Mouse (Mus musculus) lung, postnatal 36 days (tissue): ENCODE data around the gene H2-D1.
A peak's percentile ranks its signal among the peaks of the same experiment; 100 is the strongest.
"Not testable (repeated sequence)": the region's sequence is repeated elsewhere in the genome, so short reads cannot be mapped to it uniquely, and the experiment has no call there.

Experiments
- DNase-seq: peaks from one replicate; pipeline ENCODE4 v3.0.0; 2022; ENCODE audit warnings: mixed read lengths

The H2-D1 gene

DNA sequence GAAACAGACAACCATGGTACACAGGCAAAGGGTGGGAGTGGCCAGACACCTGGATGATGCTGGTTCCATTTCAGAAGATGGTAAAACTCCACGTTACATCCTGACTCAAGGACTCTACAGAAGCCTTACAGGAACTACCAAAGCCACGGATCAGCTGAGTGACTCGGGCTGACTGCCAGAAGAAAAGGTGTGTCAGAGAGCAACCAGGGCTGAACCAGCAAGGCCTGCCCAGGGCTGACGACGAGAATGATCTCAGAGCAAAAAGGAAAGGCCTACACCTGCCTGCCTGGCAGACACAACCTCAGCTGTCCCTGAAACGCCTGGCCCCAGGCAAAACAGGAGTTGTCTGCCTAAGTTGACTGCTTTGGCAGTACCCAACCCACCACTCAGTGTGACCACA lies 41.9 kb downstream of the H2-D1 start:
- peak; percentile 41 for DNase-seq

DNA sequence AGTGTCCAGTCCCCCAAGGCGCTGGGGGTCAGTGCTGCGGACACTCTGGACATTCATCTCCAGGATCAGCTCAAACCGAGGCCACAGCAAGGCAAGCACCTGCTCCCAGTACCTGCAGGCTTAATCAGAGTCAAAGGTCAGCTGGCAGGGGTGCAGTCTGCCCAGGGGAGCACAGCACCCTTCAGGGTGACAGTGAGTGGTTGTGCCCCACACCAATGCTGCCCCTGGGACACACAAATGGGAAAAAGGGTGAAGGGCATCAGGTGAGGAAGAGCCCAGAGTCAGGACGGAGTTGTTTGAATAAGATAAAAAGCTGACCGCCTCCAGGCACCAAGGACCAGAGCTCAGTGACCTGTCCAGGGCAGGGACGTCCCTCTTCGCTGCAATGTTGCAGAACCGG lies 42.4 kb downstream of the H2-D1 start:
- not testable (repeated sequence) for DNase-seq
